Mouse (Mus musculus) Patski (cell line): ENCODE data around the gene Ctrc. TPM values are rescaled to one million over a fixed set of nuclear protein-coding genes. Genes with fewer than 3 reads are reported as not detected.
A peak's percentile ranks its signal among the peaks of the same experiment; 100 is the strongest.

ENCODE experiments used
- ATAC-seq: fragments of 100-300 bp; one replicate; pipeline ENCODE4 v1.8.0; 2021
- CTCF ChIA-PET: fragments of 350-600 bp; sonication (Branson Sonifier 250); formaldehyde crosslinking; loops from one replicate; lab custom pipeline; 2022; ENCODE audit warnings: inconsistent platforms; lab: Charles Lee
- POLR2A ChIA-PET: fragments of 350-600 bp; sonication (Branson Sonifier 250); formaldehyde crosslinking; loops from one replicate; lab custom pipeline; 2022; ENCODE audit warnings: antibody characterized with exemption, inconsistent platforms; lab: Charles Lee
- DNase-seq: peaks from one replicate; pipeline ENCODE4 v3.0.0-alpha.2; 2011; ENCODE audit warnings: low read depth, low spot score
- H3K27me3 ChIP-seq: fragments of 371-371 bp; one replicate; pipeline ENCODE4 v1.5.1; 2021
- CTCF ChIP-seq: fragments of 100-300 bp; IDR thresholded peaks from one replicate; pipeline ENCODE4 v1.5.1; 2021
- in situ Hi-C: fragments of 300-500 bp; cut with MboI; formaldehyde crosslinking; loops from 3 replicates; pipeline ENCODE4 v1.11.1; 2018; ENCODE audit warnings: low pct_unique_long_range_greater_than_20kb, mixed read lengths
- polyA plus RNA-seq: library from polyadenylated mRNA; unstranded; gene quantifications from one replicate; pipeline ENCODE4 v1.2.3, GENCODE M21; 2021

Ctrc gene
- polyA plus RNA-seq, 1 experiment from 2014 or later: not detected

- ATAC-seq (no peak), DNase-seq (no peak)
- no peaks in the 10 kb centered on the region for H3K27me3 ChIP-seq
- ChIA-PET CTCF (no interaction called here), POLR2A (no interaction called here)
- in situ Hi-C loops: loop anchor here (5.0 kb wide), 2 partner anchors 36 to 151 kb away; no protein-coding TSS in a partner anchor
- no peak for TF ChIP-seq CTCF
These were observed 40.3 kb downstream of the Ctrc start for GRCm38 (mm10) chr4:141805886-141806285.

GRCm38 (mm10) chr4:141804105-141804504 is 42.1 kb downstream of the Ctrc start:
- POLR2A ChIA-PET: interaction anchor here (0.6 kb wide), 1 partner anchor 13 kb away, joined by 3 read pairs; the partner anchor contains the start of gene Dnajc16
- ATAC-seq (no peak), DNase-seq (no peak)
- H3K27me3 ChIP-seq: no peaks in the 10 kb centered on the region
- no peak for TF ChIP-seq CTCF
- in situ Hi-C loops: no loop called here
- CTCF ChIA-PET: no interaction called here

GRCm38 (mm10) chr4:141797545-141797944 is 48.6 kb downstream of the Ctrc start:
- CTCF ChIA-PET: no interaction called here
- TF ChIP-seq CTCF: no peak
- POLR2A ChIA-PET: no interaction called here
- ATAC-seq (no peak), DNase-seq (no peak)
- in situ Hi-C loops: no loop called here
- no peaks in the 10 kb centered on the region for H3K27me3 ChIP-seq

- no peaks in the 10 kb centered on the region for H3K27me3 ChIP-seq
- no peak for TF ChIP-seq CTCF
- in situ Hi-C loops: no loop called here
- ATAC-seq: no peak
- ChIA-PET POLR2A (no interaction called here), CTCF (no interaction called here)
- no peak for DNase-seq
These were observed 49.2 kb downstream of the Ctrc start for GRCm38 (mm10) chr4:141796954-141797353.

GRCm38 (mm10) chr4:141796356-141796755 is 49.8 kb downstream of the Ctrc start:
- ChIA-PET POLR2A (no interaction called here), CTCF (no interaction called here)
- TF ChIP-seq CTCF: no peak
- DNase-seq (no peak), ATAC-seq (no peak)
- H3K27me3 ChIP-seq: no peaks in the 10 kb centered on the region
- in situ Hi-C loops: no loop called here

- ATAC-seq (no peak), DNase-seq (no peak)
- POLR2A ChIA-PET: interaction anchor here (0.6 kb wide), 1 partner anchor 17 kb away, joined by 4 read pairs; no protein-coding TSS in a partner anchor
- H3K27me3 ChIP-seq: no peaks in the 10 kb centered on the region
- in situ Hi-C loops: no loop called here
- no peak for TF ChIP-seq CTCF
- CTCF ChIA-PET: interaction anchor here (1.1 kb wide), 2 partner anchors 16 to 211 kb away, joined by 3 to 5 read pairs; no protein-coding TSS in a partner anchor
These were observed 52.0 kb downstream of the Ctrc start for GRCm38 (mm10) chr4:141794152-141794535.

GRCm38 (mm10) chr4:141793282-141794151 is 52.6 kb downstream of the Ctrc start, which contains the start of gene Casp9:
Gene Casp9, plus strand, starts transcription at chr4:141793612.
- no peaks in the 10 kb centered on the region for H3K27me3 ChIP-seq
- CTCF ChIA-PET: interaction anchor here (1.1 kb wide), 2 partner anchors 16 to 212 kb away, joined by 3 to 5 read pairs; no protein-coding TSS in a partner anchor
- DNase-seq (peak; percentile 67), ATAC-seq (peak; percentile 62)
- TF ChIP-seq CTCF: no peak
- POLR2A ChIA-PET: interaction anchor here (0.6 kb wide), 1 partner anchor 17 kb away, joined by 4 read pairs; no protein-coding TSS in a partner anchor
- in situ Hi-C loops: no loop called here

- H3K27me3 ChIP-seq: no peaks in the 10 kb centered on the region
- ChIA-PET POLR2A (no interaction called here), CTCF (interaction anchor here (1.1 kb wide), 1 partner anchor 17 kb away, joined by 5 read pairs; no protein-coding TSS in a partner anchor)
- DNase-seq: no peak
- ATAC-seq: no peak
- in situ Hi-C loops: no loop called here
- no peak for TF ChIP-seq CTCF
These were observed 53.4 kb downstream of the Ctrc start for GRCm38 (mm10) chr4:141792554-141793281.

- DNase-seq (no peak), ATAC-seq (no peak)
- H3K27me3 ChIP-seq: no peaks in the 10 kb centered on the region
- ChIA-PET POLR2A (interaction anchor here (0.6 kb wide), 1 partner anchor 34 kb away, joined by 3 read pairs; the partner anchor contains the start of gene Cela2a), CTCF (no interaction called here)
- no peak for TF ChIP-seq CTCF
- in situ Hi-C loops: no loop called here
These were observed 54.2 kb downstream of the Ctrc start for GRCm38 (mm10) chr4:141791951-141792350.

- H3K27me3 ChIP-seq: no peaks in the 10 kb centered on the region
- POLR2A ChIA-PET: interaction anchor here (0.5 to 0.6 kb wide), 2 partner anchors 35 to 407 kb away, joined by 3 read pairs; partner anchors contain the start of gene Cela2a
- DNase-seq (no peak), ATAC-seq (no peak)
- CTCF ChIA-PET: no interaction called here
- no peak for TF ChIP-seq CTCF
- in situ Hi-C loops: no loop called here
These were observed 54.7 kb downstream of the Ctrc start for GRCm38 (mm10) chr4:141791486-141791885.
